In genomic region chr6:99669481-99670325, GRCm38 (mm10) we compare ENCODE assay signal across 9 mouse cellular contexts. TPM values are rescaled to one million over a fixed set of nuclear protein-coding genes. Genes with fewer than 3 reads are reported as not detected.
DNase-seq lines count a peak whose midpoint lies in the region; ATAC-seq and TF ChIP-seq lines count a peak whose summit lies in the region.
"Had no signal": no experiment of that assay in that cellular context is flagged by ENCODE, and none has a peak within 500 bp of the region (broad histone marks: within the 10 kb centered on the region; RNA-seq: fewer than 3 reads in every experiment).

No protein-coding gene starts in this region.

- H3K27me3 ChIP-seq in hindbrain, embryonic 12.5 days = peaks cover 4% of the 10 kb centered on the region; the same call in 1 of the 2 replicates
- H3K27me3 ChIP-seq in liver, postnatal 0 days (ENCODE audit: insufficient read depth, low read length) = peaks cover 4% of the 10 kb centered on the region; the same call in 1 of the 2 replicates

- H3K4me3 ChIP-seq in hindbrain, embryonic 12.5 days = no peak overlapping the region
- no peak overlapping the region for H3K4me3 ChIP-seq in left cerebral cortex, adult 2 months
- no peak overlapping the region for H3K4me3 ChIP-seq in liver, postnatal 0 days (ENCODE audit: low read depth, low read length)

- intact Hi-C loops in left cerebral cortex, adult 2 months (cut with DNase I) = no loop called here

- peak; percentile 41 for DNase-seq in cerebellum, adult 9-11 months
- DNase-seq in cerebellum, adult 11-12 months = no peak
- DNase-seq in left cerebral cortex, adult 2 months (ENCODE audit: extremely low spot score in 1 of 2, low spot score in 2 of 2) = peak; percentile 71 to 73
- DNase-seq in right cerebral cortex, adult 2 months (ENCODE audit: low spot score in 2 of 2) = peak; percentile 77 to 81
- no peak for DNase-seq in natural killer cell, adult 2 months (ENCODE audit: low spot score in 2 of 2)
- DNase-seq in liver, postnatal 0 days = no peak

- H3K27ac ChIP-seq in hindbrain, embryonic 12.5 days = peak overlapping the region; percentile 48
- H3K27ac ChIP-seq in left cerebral cortex, adult 2 months = peak overlapping the region; percentile 76
- H3K27ac ChIP-seq in liver, postnatal 0 days (ENCODE audit: low read depth) = no peak overlapping the region

- no peaks in the 10 kb centered on the region for H3K9me3 ChIP-seq in hindbrain, embryonic 12.5 days (replicated peaks)
- H3K9me3 ChIP-seq in liver, postnatal 0 days (ENCODE audit: low read length) = no peaks in the 10 kb centered on the region

- H3K9ac ChIP-seq in hindbrain, embryonic 12.5 days = no peak overlapping the region
- H3K9ac ChIP-seq in liver, postnatal 0 days (replicated peaks) = no peak overlapping the region

- peak; percentile 76 for ATAC-seq in hindbrain, embryonic 12.5 days (ENCODE audit: low FRiP score)
- no peak for ATAC-seq in inflammation-experienced regulatory T-cells, adult 6 months
- no peak for ATAC-seq in liver, postnatal 0 days

- no peak for TF ChIP-seq CTCF in left cerebral cortex, adult 2 months (IDR thresholded peaks at IDR 0.05)
- no peak for TF ChIP-seq CTCF in liver, postnatal 0 days (IDR thresholded peaks at IDR 0.05; ENCODE audit: low read depth)

- peak overlapping the region; percentile 24 for H3K4me2 ChIP-seq in hindbrain, embryonic 12.5 days (replicated peaks)
- H3K4me2 ChIP-seq in liver, postnatal 0 days (ENCODE audit: low read depth, low read length) = no peak overlapping the region

- 19% methylated on average over 5 of the region's 5 CpGs for WGBS in hindbrain, embryonic 12.5 days
- 57% methylated on average over 5 of the region's 5 CpGs for WGBS in liver, postnatal 0 days (ENCODE audit: insufficient replicate concordance)

- no peaks in the 10 kb centered on the region for H3K36me3 ChIP-seq in hindbrain, embryonic 12.5 days
- no peaks in the 10 kb centered on the region for H3K36me3 ChIP-seq in liver, postnatal 0 days (replicated peaks; ENCODE audit: insufficient read depth, low read length)

- TF ChIP-seq EP300 in liver, postnatal 0 days (IDR thresholded peaks at IDR 0.05; ENCODE audit: low read depth) = no peak

- H3K4me1 ChIP-seq in hindbrain, embryonic 12.5 days = peaks cover 38% of the 10 kb centered on the region
- H3K4me1 ChIP-seq in liver, postnatal 0 days (ENCODE audit: insufficient read depth) = no peaks in the 10 kb centered on the region

RNA-seq across cellular contexts. Expression of gene Gm20696, which starts 3.1 kb away (rescaled TPM):
- 4.4 and 4.6 TPM in 2 replicates for polyA plus RNA-seq in hindbrain, embryonic 12.5 days (2016; fragmentation: Nextera tagmentation; extraction: Ambion mirVana)
- total RNA-seq in left cerebral cortex, adult 2 months (2021) = 1 to 10 TPM; 9.0 to 9.2 TPM
- polyA plus RNA-seq in inflammation-experienced regulatory T-cells, adult 6 months (2017; shearing (Covaris generic)) = 10 to 100 TPM in 2 of 3 experiments, under 1 TPM in 1; 0.88 to 21.2 (median 18.7) TPM
- polyA plus RNA-seq in liver, postnatal 0 days (2015; fragmentation: Nextera tagmentation; extraction: Ambion mirVana) = 0.86 and 1.2 TPM in 2 replicates

RNA-seq across cellular contexts. Expression of gene Eif4e3, which starts 3.1 kb away (rescaled TPM):
- 11.0 and 11.2 TPM in 2 replicates for polyA plus RNA-seq in hindbrain, embryonic 12.5 days (2016; fragmentation: Nextera tagmentation; extraction: Ambion mirVana)
- total RNA-seq in left cerebral cortex, adult 2 months (2021) = 10 to 100 TPM; 18.5 to 20.3 TPM
- 10 to 100 TPM; 23.0 to 31.4 (median 29.9) TPM for polyA plus RNA-seq in inflammation-experienced regulatory T-cells, adult 6 months (2017; shearing (Covaris generic))
- polyA plus RNA-seq in liver, postnatal 0 days (2015; fragmentation: Nextera tagmentation; extraction: Ambion mirVana) = 3.8 and 4.3 TPM in 2 replicates

RNA-seq across cellular contexts. Expression of gene Gpr27, which starts 22.8 kb away (rescaled TPM):
- 7.8 and 10.2 TPM in 2 replicates for polyA plus RNA-seq in hindbrain, embryonic 12.5 days (2016; fragmentation: Nextera tagmentation; extraction: Ambion mirVana)
- 10 to 100 TPM; 46.1 to 47.8 TPM for total RNA-seq in left cerebral cortex, adult 2 months (2021)
- not detected for polyA plus RNA-seq in inflammation-experienced regulatory T-cells, adult 6 months (2017; shearing (Covaris generic))
- 0.17 and 0.18 TPM in 2 replicates for polyA plus RNA-seq in liver, postnatal 0 days (2015; fragmentation: Nextera tagmentation; extraction: Ambion mirVana)
- polyA plus RNA-seq: C2C12 had no signal

RNA-seq across cellular contexts. Expression of gene Prok2, which starts 56.5 kb away (rescaled TPM):
- polyA plus RNA-seq in hindbrain, embryonic 12.5 days (2016; fragmentation: Nextera tagmentation; extraction: Ambion mirVana) = 0.14 TPM in 1 of 2 replicates, not detected in the other
- under 1 TPM; 0.63 to 0.96 TPM for total RNA-seq in left cerebral cortex, adult 2 months (2021)
- polyA plus RNA-seq in inflammation-experienced regulatory T-cells, adult 6 months (2017; shearing (Covaris generic)) = not detected
- polyA plus RNA-seq in liver, postnatal 0 days (2015; fragmentation: Nextera tagmentation; extraction: Ambion mirVana) = 0.40 and 0.52 TPM in 2 replicates
- polyA plus RNA-seq: C2C12 had no signal

Comparison
In these comparisons a context has a peak if more than half of its experiments do, and no peak if none do; other contexts are left out.
1. DNase-seq: peak in cerebellum, adult 9-11 months (single experiment), left cerebral cortex, adult 2 months (2 of 2) and right cerebral cortex, adult 2 months (2 of 2); none in cerebellum, adult 11-12 months (single experiment), natural killer cell, adult 2 months (0 of 2) and liver, postnatal 0 days (single experiment).